Mouse (Mus musculus): ENCODE data around the gene Cldn11.
"Not testable (repeated sequence)": the region's sequence is repeated elsewhere in the genome, so short reads cannot be mapped to it uniquely, and the experiment has no call there.

Gene Cldn11

GRCm38 (mm10) chr3:31149706-31150105 is at the start of gene Cldn11:
Gene Cldn11 (plus strand): TSS chr3:31149920.
- DNase-seq (ENCODE audit: low spot score): peak; percentile 79

GRCm38 (mm10) chr3:31100026-31100425 is 49.7 kb upstream of the Cldn11 start:
- no peak for DNase-seq (ENCODE audit: low spot score)

GRCm38 (mm10) chr3:31100802-31101201 is 48.9 kb upstream of the Cldn11 start:
- DNase-seq (ENCODE audit: low spot score): no peak

- no peak for DNase-seq (ENCODE audit: low spot score)
Measured at GRCm38 (mm10) chr3:31104936-31105335, 44.8 kb upstream of the Cldn11 start.

GRCm38 (mm10) chr3:31106597-31106996 is 43.1 kb upstream of the Cldn11 start:
- no peak for DNase-seq (ENCODE audit: low spot score)

- no peak for DNase-seq (ENCODE audit: low spot score)
Measured at GRCm38 (mm10) chr3:31107674-31108073, 42.0 kb upstream of the Cldn11 start.

- no peak for DNase-seq (ENCODE audit: low spot score)
Measured at GRCm38 (mm10) chr3:31109108-31109507, 40.6 kb upstream of the Cldn11 start.

GRCm38 (mm10) chr3:31123098-31123497 is 26.6 kb upstream of the Cldn11 start:
- no peak for DNase-seq (ENCODE audit: low spot score)

- DNase-seq (ENCODE audit: low spot score): no peak
Measured at GRCm38 (mm10) chr3:31126303-31126702, 23.4 kb upstream of the Cldn11 start.

GRCm38 (mm10) chr3:31126848-31127247 is 22.9 kb upstream of the Cldn11 start:
- DNase-seq (ENCODE audit: low spot score): no peak

- no peak for DNase-seq (ENCODE audit: low spot score)
Measured at GRCm38 (mm10) chr3:31129766-31130165, 20.0 kb upstream of the Cldn11 start.

GRCm38 (mm10) chr3:31133664-31134063 is 16.1 kb upstream of the Cldn11 start:
- no peak for DNase-seq (ENCODE audit: low spot score)

GRCm38 (mm10) chr3:31134246-31134645 is 15.5 kb upstream of the Cldn11 start:
- no peak for DNase-seq (ENCODE audit: low spot score)

GRCm38 (mm10) chr3:31134696-31135095 is 15.0 kb upstream of the Cldn11 start:
- DNase-seq (ENCODE audit: low spot score): peak; percentile 21

- not testable (repeated sequence) for DNase-seq (ENCODE audit: low spot score)
Measured at GRCm38 (mm10) chr3:31136591-31136990, 13.1 kb upstream of the Cldn11 start.

- DNase-seq (ENCODE audit: low spot score): peak; percentile 68
Measured at GRCm38 (mm10) chr3:31138454-31139424, 11.0 kb upstream of the Cldn11 start.

- no peak for DNase-seq (ENCODE audit: low spot score)
Measured at GRCm38 (mm10) chr3:31141621-31142020, 8.1 kb upstream of the Cldn11 start.

GRCm38 (mm10) chr3:31145222-31145621 is 4.5 kb upstream of the Cldn11 start:
- DNase-seq (ENCODE audit: low spot score): not testable (repeated sequence)

- peak; percentile 97 for DNase-seq (ENCODE audit: low spot score)
Measured at GRCm38 (mm10) chr3:31145641-31146290, 4.0 kb upstream of the Cldn11 start.

- DNase-seq (ENCODE audit: low spot score): no peak
Measured at GRCm38 (mm10) chr3:31148595-31148994, 1.1 kb upstream of the Cldn11 start.

- DNase-seq (ENCODE audit: low spot score): no peak
Measured at GRCm38 (mm10) chr3:31152108-31152507, 2.4 kb downstream of the Cldn11 start.

- DNase-seq (ENCODE audit: low spot score): no peak
Measured at GRCm38 (mm10) chr3:31156126-31156525, 6.4 kb downstream of the Cldn11 start.

- no peak for DNase-seq (ENCODE audit: low spot score)
Measured at GRCm38 (mm10) chr3:31157776-31158175, 8.1 kb downstream of the Cldn11 start.
